Mouse (Mus musculus): ENCODE measurements around the gene Mfrp.
A peak's percentile ranks its signal among the peaks of the same experiment; 100 is the strongest.

The Mfrp gene

DNA sequence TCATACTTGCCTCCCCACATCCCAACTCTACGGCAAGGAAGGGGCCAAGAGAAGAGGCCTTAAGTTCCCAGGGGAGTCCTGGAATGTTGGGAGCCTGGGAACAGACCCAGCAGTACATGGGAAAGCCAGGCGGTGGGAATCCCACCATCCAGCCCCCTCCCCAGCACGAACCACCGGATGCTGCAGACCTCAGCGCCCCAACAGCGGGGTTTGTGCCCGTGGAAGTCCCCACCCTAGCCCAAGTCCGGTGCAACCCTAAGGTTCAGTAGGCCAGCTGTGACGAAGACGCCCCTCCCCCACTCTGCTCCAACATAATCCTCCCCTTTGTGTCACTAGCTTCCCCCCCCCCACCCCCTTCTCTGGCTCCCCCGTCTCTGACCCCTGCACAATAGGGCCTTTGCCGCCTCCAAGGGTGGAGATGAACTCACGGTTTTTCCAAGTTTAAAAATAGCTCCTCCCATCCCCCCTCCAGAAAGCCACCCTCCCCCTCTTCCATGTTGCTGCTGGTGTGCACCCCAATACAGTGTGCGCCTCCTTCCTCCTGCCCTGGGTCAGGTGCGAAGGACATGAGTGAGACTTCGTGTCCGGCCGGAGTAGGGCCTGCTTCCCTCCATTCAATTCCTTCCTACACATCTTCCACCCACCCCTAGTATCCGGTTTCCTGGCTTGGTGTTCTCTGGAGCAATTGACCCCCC, 29.2 kb downstream of the Mfrp start:
- DNase-seq (ENCODE audit: low spot score in 2 of 2), result no peak

GRCm38 (mm10) chr9:44131276-44131590, 29.7 kb downstream of the Mfrp start:
- no peak for DNase-seq (ENCODE audit: low spot score in 2 of 2)

- DNase-seq (ENCODE audit: low spot score in 2 of 2), result no peak
Measured at GRCm38 (mm10) chr9:44132200-44132599, 30.7 kb downstream of the Mfrp start.

- no peak for DNase-seq (ENCODE audit: low spot score in 2 of 2)
Measured at GRCm38 (mm10) chr9:44133287-44133686, 31.8 kb downstream of the Mfrp start.

DNA sequence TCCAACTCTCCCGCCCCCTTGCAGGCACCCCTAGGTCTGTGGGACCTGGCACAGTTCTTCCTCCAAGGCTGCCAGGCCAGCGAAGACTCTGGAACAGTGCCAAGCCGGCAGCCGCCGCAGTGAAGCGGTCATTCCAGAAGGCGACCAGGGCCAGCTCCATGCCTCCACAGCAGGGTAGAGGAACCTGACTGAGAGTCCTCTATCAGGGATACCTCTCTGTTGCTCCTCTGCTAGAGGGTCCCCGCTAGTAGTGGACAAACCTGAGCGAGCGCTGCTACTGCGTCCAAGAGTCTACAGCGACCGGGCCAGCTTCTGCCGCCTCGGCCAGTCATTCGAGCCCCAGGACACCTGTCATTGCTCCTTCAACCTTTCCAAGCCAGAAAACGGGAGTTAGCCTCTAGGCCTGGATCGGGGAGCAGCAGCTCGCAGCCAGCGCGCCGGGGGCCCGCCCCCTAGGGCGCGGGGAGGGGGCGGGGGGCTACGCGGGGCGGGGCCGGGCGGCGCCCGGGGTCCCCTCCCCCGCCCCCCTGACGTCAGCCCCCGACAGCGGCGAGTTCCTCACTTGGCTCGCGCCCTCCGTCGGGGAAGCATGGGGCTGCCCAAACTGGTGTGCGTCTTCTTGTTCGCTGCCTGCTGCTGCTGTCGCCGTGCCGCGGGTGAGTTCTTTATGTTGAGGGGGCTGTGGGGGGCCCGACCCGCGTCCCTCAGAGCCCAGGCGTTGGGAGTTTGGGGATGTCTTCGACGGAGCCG, 32.7 kb downstream of the Mfrp start, which contains the start of gene Mcam:
Gene Mcam, plus strand, starts transcription at position 369 of the 750 bp plus-strand sequence.
- peak in 1 of 2 experiments; percentile 53 for DNase-seq (ENCODE audit: low spot score in 2 of 2)

DNA sequence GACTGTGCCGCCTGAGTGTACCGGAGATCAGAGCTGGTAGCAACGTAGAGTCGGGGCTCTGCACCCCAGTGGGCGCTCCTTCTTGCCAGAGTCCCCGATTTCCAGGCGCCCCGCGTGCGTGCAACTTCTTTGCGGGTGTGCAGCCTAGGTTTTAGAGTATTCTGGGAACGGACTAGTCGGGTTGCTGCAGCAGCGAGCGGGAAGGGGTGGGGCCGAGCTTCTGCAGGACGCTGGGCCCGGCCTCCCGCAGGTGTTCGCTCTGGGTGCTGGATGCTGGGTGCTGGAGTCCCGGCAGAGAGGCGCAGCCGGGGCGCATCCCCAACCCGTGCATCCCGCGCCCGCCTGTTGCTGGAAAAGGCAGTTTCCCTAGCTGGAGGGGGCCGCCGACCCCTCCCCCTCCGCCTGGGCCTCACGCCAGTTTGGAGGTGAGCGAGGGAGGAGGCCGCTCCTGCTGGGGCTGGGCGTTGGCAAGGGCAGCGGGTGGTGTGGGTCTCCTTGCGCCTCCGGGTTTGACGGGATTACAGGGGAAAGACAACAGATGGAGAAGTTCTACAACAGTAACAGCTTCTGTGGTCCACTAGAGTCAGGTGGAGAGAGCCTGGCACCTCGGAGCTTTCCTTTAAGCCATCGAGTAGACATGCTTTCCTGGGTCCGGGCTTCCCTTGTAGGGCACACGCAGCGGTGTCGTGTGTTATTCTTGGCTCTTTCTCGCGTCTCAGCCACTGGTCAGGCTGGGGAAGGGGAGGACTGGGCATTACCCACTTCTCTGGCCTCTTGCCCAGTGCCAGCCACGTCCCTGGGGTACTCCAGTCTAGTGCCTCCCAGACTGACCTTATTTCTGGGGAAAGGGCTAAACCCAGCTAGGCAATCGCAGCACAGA, 33.6 kb downstream of the Mfrp start:
- DNase-seq (ENCODE audit: low spot score in 2 of 2), result no peak

- no peak for DNase-seq (ENCODE audit: low spot score in 2 of 2)
Measured at GRCm38 (mm10) chr9:44135731-44136411, 34.3 kb downstream of the Mfrp start.

DNA sequence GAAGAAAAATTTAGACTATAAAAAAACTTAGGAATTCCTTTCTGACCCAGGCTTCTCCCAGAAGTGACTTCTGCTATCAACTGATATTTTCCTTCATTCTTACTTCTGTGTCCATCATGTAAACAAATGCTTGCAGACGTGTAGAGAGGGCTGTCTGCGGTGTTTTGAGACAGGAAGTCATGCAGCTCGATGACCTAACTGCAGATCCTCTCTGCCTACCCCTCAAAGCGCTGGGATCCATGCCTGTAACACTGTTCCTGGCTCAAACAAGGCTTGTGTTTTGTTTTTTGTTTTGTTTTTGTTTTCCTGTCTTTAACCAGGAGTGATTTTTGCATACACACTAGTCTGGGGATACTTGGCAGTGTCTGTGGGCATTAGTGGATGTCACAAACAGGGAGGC, 36.3 kb downstream of the Mfrp start:
- DNase-seq (ENCODE audit: low spot score in 2 of 2), result no peak

GRCm38 (mm10) chr9:44141951-44142350, 40.4 kb downstream of the Mfrp start:
- no peak for DNase-seq (ENCODE audit: low spot score in 2 of 2)

- no peak for DNase-seq (ENCODE audit: low spot score in 2 of 2)
Measured at GRCm38 (mm10) chr9:44143421-44143820, 41.9 kb downstream of the Mfrp start.

DNA sequence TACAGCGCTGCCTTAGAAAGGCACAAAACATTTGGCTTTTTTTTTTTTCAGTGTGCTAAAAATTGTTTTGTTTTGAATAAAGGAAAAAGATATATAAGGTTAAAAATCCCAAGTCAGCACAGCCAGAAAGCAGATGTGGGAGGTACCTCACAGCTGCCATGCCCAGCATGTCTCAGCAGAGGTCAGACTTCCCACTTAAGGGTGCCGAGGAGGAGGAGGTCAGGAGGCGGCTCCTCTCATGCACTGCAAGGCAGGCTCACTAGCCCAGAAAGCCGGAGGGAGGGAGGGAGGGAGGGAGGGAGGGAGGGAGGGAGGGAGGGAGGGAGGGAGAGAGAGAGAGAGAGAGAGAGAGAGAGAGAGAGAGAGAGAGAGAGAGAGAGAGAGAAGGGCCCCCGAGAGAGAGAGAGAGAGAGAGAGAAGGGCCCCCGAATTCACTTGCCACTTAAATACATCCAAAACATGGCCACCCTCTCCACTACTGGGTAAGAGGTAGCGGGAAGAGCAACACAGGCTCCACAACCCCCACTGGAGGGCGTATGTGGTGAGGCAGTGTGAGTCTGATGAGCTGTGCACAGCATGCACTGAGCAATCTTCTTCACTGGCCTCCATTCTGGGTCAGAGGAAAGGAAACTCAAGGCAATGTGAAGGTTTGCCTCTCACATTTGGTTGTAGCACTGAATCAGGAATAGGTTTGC, 42.6 kb downstream of the Mfrp start:
- no peak for DNase-seq (ENCODE audit: low spot score in 2 of 2)

GRCm38 (mm10) chr9:44144718-44145060, 43.2 kb downstream of the Mfrp start:
- no peak for DNase-seq (ENCODE audit: low spot score in 2 of 2)

GRCm38 (mm10) chr9:44147290-44147689, 45.8 kb downstream of the Mfrp start:
- no peak for DNase-seq (ENCODE audit: low spot score in 2 of 2)

Data from frontal cortex, postnatal 10 days (tissue).